Mouse (Mus musculus): ENCODE results near the gene Sigirr.

The Sigirr gene

GRCm38 (mm10) chr7:141058601-141059341 is 41.6 kb downstream of the Sigirr start:
- no peak for DNase-seq

DNA sequence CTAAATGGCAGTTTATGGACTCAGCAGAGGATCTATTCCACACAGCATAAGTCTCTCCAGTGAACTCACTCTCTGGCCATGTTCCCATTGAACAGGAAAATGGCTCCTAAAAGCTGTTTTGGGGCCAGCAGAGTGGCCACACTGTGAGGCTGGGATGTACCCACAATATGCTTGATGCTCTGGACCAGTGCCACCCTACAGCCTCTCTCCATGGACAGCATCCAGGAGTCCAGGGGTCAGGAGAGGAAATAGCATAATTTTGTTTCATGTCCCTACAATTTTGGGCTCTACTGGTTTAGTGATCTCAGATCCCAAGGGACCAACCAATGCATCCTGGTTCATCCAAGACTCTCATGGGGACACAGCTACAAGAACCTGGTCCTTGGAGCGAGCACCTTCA is 42.8 kb downstream of the Sigirr start:
- DNase-seq: no peak

GRCm38 (mm10) chr7:141056976-141057375 is 43.4 kb downstream of the Sigirr start:
- no peak for DNase-seq

GRCm38 (mm10) chr7:141055785-141056184 is 44.6 kb downstream of the Sigirr start:
- no peak for DNase-seq

- DNase-seq: no peak
Observed at GRCm38 (mm10) chr7:141052421-141052820, 48.0 kb downstream of the Sigirr start.

GRCm38 (mm10) chr7:141052016-141052415 is 48.4 kb downstream of the Sigirr start:
- DNase-seq: no peak

GRCm38 (mm10) chr7:141051060-141051685 is 49.2 kb downstream of the Sigirr start:
- DNase-seq: no peak

- DNase-seq: no peak
Observed at GRCm38 (mm10) chr7:141049326-141049725, 51.0 kb downstream of the Sigirr start.

- DNase-seq: peak; percentile 90
Observed at GRCm38 (mm10) chr7:141048226-141049218, 51.9 kb downstream of the Sigirr start.

- peak; percentile 86 for DNase-seq
Observed at GRCm38 (mm10) chr7:141047581-141048225, 52.7 kb downstream of the Sigirr start.

DNA sequence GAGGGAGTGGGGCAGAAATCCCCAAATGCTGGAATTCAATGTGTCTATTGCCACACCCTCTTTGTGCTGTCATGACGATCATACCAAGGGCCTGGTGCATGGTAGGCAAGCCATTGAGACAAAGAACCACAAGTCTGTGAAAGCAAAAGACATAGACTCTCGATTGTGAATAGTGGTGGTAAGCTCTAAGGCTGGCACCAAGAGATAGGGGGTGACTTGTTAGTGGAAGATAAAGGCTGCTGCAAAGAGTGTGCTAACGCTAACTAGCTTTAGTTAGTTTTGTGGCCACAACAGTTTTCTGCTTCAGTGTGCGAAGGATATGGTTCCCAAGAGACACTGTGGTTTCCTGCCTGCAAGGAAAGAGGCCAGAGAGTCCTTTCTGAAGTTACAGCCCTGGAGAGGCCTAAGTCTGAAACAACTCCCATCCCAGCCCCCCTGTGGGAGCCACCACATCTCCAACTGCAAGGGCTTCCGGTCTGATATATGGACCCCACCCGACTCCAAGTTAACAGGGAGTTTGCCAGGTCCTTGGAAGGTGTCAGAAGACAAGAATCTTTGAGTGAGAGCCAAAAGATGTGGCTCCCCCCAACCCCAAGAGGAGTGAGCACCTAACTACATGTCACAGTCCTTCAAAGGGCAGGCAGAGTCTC is 53.3 kb downstream of the Sigirr start:
- DNase-seq: no peak

DNA sequence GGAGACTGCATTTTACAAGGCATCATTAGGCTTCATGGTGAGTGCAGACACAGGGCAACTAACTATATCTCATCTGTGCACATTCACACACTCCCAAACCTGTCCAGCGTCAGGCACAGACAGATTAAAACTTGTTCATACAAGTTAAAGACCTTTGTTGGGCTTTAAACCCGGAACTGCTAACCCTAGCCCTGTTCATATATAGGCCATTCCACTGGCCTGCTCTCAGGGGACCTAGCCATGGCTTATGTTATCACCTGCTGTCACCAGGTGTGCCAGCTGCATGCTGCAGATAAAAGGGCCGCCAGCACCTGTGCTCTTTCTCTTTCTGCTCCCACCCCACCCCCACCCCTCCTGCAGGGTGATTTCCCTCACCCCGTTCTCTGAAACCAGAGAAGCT is 57.8 kb downstream of the Sigirr start:
- no peak for DNase-seq

DNA sequence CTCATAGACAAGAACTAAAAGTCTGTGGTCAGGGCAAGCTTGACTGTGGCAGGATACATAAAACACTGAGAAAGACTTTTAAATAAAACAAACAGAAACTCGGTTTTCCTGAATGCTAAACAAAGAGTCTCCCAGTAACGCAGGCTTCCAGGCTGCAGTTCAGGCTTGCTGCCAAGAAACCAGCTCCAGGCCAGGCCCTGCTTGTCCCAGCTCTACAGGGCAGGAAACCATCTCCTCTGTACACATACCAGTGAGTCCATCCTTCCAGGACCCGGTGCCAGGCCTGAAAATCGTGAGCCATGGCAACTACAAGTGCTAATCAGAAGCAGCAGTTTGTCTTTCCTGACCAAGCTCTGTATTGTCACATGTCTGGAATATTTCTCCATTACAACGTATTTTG is 58.7 kb downstream of the Sigirr start:
- no peak for DNase-seq

All from right cerebral cortex, adult 18-20 months (tissue).